Mouse (Mus musculus): ENCODE results near the gene Igll1. TPM values are rescaled to one million over a fixed set of nuclear protein-coding genes. Genes with fewer than 3 reads are reported as not detected.

Gene Igll1
- total RNA-seq, 2 experiments from 2014 or later = not detected

DNA sequence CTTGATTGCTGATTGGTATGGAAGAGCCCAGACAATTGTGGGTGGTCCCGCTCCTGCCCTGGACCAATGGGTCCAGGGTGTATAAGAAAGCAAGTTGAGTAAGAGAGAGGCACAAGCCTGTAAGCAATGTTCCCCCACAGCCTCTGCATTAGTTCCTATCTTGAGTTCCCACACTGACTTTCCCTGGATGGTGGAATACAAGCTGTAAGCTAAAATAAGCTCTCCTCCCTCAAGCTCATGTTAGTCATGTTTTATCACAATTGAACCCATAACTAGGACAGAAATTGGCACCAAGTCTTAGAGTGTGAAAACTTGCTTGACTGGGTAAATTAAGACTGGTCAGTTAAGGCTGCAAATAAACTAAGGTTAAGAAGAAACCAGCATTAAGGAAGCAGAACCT, 8.2 kb downstream of the Igll1 start:
- intact Hi-C loops (cut with DNase I) = no loop called here
- DNase-seq = no peak

DNA sequence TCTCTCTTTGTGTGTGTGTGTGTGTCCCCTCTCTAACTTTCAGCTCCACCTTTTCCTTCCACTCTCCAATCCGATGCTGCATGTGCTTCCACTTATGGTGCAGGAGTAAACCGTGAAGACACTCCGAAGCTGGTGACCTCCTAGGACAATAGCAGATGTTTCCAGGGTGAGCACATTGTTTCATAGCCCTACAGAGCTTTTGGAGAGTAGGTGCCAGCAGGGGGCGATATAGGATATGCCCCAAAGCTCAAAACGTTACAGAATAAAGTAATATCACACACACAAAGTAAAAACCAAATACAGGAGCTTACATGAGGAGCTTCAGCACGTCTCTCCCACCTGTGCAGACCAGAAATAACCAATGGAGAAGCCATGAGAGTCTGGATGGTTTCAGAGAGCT, 8.9 kb downstream of the Igll1 start:
- no peak for DNase-seq

GRCm38 (mm10) chr16:16852411-16852810, 11.4 kb downstream of the Igll1 start:
- DNase-seq = no peak
- intact Hi-C loops (cut with DNase I) = no loop called here

More for the DNA sequence above, 8.9 kb downstream of the Igll1 start:
- intact Hi-C loops (cut with DNase I) = no loop called here

GRCm38 (mm10) chr16:16849196-16849595, 14.6 kb downstream of the Igll1 start:
- intact Hi-C loops (cut with DNase I) = no loop called here
- no peak for DNase-seq

DNA sequence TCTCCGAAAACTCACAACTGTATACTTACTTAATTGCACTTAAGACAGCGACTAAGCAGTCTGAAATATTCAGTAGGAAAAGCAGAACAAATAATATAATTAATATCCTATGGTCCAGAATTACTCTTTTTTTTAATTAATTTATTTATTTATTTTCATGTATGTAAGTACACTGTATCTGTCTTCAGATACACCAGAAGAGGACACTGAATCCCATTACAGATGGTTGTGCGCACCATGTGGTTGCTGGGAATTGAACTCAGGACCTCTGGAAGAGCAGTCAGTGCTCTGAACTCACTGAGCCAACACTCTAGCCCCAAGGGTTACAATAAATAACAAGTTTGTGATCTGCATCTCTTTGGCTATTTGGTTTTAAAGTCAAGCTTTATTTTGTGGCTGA, 34.1 kb downstream of the Igll1 start:
- DNase-seq = no peak
- intact Hi-C loops (cut with DNase I) = no loop called here

DNA sequence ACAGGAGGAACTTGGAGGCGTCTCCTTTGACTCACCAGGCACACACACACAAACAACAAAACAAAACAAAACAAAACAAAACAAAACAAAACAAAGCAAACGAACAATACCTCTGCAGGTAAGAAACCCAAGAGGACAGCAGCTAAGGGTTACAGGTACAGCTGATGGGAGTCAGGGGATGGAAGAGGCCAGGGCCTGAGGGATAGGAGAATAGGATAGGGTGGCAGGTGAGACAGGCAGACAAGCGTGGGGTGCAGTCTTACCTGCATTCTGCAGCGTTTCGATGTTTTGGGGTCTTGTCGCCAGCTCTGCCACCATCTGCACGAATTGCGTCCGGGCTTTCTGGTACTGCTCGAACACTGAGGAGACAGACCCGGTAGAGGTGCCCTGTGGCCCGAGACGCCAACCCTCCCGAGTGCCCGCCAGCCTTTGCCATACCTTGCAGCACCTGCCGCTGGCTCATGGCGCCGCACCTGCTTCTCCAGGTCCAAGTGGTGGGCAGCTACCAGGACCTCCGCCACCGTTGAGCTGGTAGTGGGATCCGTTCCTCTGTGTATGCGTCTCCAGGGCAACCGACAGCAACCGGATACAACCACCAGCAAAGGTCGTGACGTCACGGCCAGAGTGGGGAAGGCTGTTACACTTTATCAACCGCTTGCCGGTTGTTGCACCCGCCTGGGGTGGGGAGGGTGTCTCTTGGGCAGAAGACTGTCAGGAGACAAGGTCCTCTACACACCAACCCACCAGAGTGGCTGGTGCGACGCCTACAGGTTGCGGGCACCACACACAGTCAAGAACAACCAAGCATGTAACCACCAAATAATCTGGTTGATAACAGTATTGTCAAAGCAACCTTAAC, 34.8 kb downstream of the Igll1 start, which contains the start of gene Spag6l:
Gene Spag6l, minus strand, starts transcription at position 700 of the 859 bp plus-strand sequence.
- no peak for DNase-seq
- intact Hi-C loops (cut with DNase I) = no loop called here

DNA sequence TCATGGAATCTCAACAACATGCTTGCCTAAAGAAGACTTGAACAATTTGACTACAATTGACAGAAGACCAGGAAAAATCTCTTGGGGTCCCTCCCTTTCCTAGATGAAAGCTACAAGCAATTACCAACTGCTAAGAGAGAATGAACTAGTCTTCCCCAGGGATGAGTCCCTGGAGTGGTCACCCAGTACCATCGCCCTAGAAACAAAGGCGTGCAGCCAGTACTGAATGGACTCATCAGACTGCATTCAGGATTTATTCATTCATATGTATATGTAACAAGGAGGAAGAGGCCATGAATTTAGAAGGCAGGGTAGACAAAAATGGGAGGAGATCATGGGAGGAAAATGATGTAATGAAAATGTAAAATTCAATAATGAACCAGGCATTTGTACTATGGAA, 37.6 kb downstream of the Igll1 start:
- intact Hi-C loops (cut with DNase I) = no loop called here
- no peak for DNase-seq

DNA sequence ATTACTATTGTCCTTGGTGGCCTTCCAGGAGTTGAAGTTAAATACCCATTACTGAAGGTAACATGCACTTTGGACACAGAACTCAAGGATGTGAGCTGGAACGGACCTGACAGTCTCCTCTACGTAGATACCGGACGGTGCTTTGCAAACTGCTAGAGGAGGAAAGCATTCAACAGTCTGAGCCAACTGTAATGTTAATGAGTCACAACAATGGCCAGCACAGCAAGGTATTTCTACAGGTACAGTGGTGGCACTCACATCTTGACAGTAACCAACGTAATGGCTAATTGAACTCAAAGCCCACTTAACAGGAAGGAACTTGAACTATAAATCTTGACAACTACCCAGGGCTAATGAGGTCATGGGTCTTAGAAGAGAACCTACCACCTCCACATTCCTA, 38.3 kb downstream of the Igll1 start:
- no peak for DNase-seq
- intact Hi-C loops (cut with DNase I) = no loop called here

Other genes starting within 250 kb of the Igll1 start
- gene Olfr19, start 187.6 kb downstream of the Igll1 start, total RNA-seq (2021) = not detected
- gene Spag6l, start 34.5 kb downstream of the Igll1 start, total RNA-seq (2021) = not detected
- 10 to 100 TPM; 17.3 to 20.0 TPM for gene Top3b, start 6.8 kb upstream of the Igll1 start, total RNA-seq (2021)
- gene Vpreb1, start 6.9 kb upstream of the Igll1 start, total RNA-seq (2021) = not detected
- gene Ppm1f, start 32.5 kb upstream of the Igll1 start, total RNA-seq (2021) = 10 to 100 TPM; 11.1 to 11.8 TPM
- 10 to 100 TPM; 87.9 to 89.5 TPM for gene Mapk1, start 119.4 kb upstream of the Igll1 start, total RNA-seq (2021)
- gene Ypel1, start 205.7 kb upstream of the Igll1 start, total RNA-seq (2021) = under 1 TPM; 0.69 to 0.94 TPM
- 10 to 100 TPM; 23.2 to 29.4 TPM for gene Ppil2, start 247.3 kb upstream of the Igll1 start, total RNA-seq (2021)

Data from gastrocnemius, postnatal 36 days (tissue).